Mouse (Mus musculus) MEL (cell line): ENCODE measurements at regions not wholly inside any gene's neighbourhood (a gene's known extent, or its start where the extent isn't known, plus 50 kb on each side); places are given as distances from the start of the nearest gene placed in this dataset.
"Not testable (repeated sequence)": the region's sequence is repeated elsewhere in the genome, so short reads cannot be mapped to it uniquely, and the experiment has no call there.

ENCODE experiments used
- DNase-seq: peaks from one replicate; pipeline ENCODE4 v3.0.0; 2011; ENCODE audit warnings: low read depth, low spot score
- H3K27ac ChIP-seq: 2 replicates; pipeline ENCODE4 v1.5.1; 2012; ENCODE audit warnings: low read depth, mild to moderate bottlenecking, control low read depth, low read length, moderate library complexity; ENCODE audit not compliant: control insufficient read depth
- H3K27me3 ChIP-seq, 2 experiments: fragments of 150-350 bp in 1 of 2; sonication (generic) in 1 of 2; 2 replicates each; pipeline ENCODE4 v1.6.1; 2012; ENCODE audit warnings: low read length in 2 of 2, mild to moderate bottlenecking in 2 of 2, improper control_type of control experiment in 1 of 2, moderate library complexity in 1 of 2; ENCODE audit not compliant: insufficient read depth in 2 of 2, control insufficient read depth in 1 of 2
- H3K36me3 ChIP-seq, 2 experiments: 2 replicates each; pipeline ENCODE4 v1.6.1; 2012 to 2014; ENCODE audit warnings: low read length in 2 of 2, improper control_type of control experiment in 1 of 2, inconsistent platforms in 1 of 2, mild to moderate bottlenecking in 1 of 2; ENCODE audit not compliant: insufficient read depth in 2 of 2, control insufficient read depth in 1 of 2
- H3K4me1 ChIP-seq, 2 experiments: fragments of 150-350 bp in 1 of 2; sonication (generic) in 1 of 2; 2 replicates each; pipeline ENCODE4 v1.6.1; 2012; ENCODE audit warnings: low read length in 2 of 2, improper control_type of control experiment in 1 of 2, mild to moderate bottlenecking in 1 of 2; ENCODE audit not compliant: insufficient read depth in 2 of 2, control insufficient read depth in 1 of 2
- H3K4me3 ChIP-seq, 2 experiments: fragments of 150-350 bp in 1 of 2; sonication (generic) in 1 of 2; 2 replicates each; pipeline ENCODE4 v1.5.1; 2012; ENCODE audit warnings: low read depth in 2 of 2, low read length in 2 of 2, mild to moderate bottlenecking in 2 of 2, moderate library complexity in 2 of 2, control low read depth in 1 of 2, improper control_type of control experiment in 1 of 2; ENCODE audit not compliant: control insufficient read depth in 1 of 2, insufficient read depth in 1 of 2
- H3K79me2 ChIP-seq: 2 replicates; pipeline ENCODE4 v1.6.1; 2012; ENCODE audit warnings: mild to moderate bottlenecking, low read length, moderate library complexity; ENCODE audit not compliant: control insufficient read depth, poor library complexity, insufficient read depth
- H3K9ac ChIP-seq: 2 replicates; pipeline ENCODE4 v1.6.1; 2012; ENCODE audit warnings: low read depth, mild to moderate bottlenecking, control low read depth, low read length, moderate library complexity; ENCODE audit not compliant: control insufficient read depth, poor library complexity, severe bottlenecking
- H3K9me3 ChIP-seq: fragments of 150-350 bp; sonication (generic); replicated peaks from 2 replicates; pipeline ENCODE4 v1.6.1; 2012; ENCODE audit warnings: mild to moderate bottlenecking, low read length, improper control_type of control experiment, moderate library complexity; ENCODE audit not compliant: insufficient read depth
- ELF1 ChIP-seq: IDR thresholded peaks from 2 replicates; pipeline ENCODE4 v1.6.1; 2014; ENCODE audit warnings: low read depth, mild to moderate bottlenecking, inconsistent platforms, low read length, improper control_type of control experiment, moderate library complexity
- ETS1 ChIP-seq: IDR thresholded peaks from 2 replicates; pipeline ENCODE4 v1.6.1; 2012; ENCODE audit warnings: low read depth, mild to moderate bottlenecking, inconsistent platforms, low read length, improper control_type of control experiment, moderate library complexity
- MAFK ChIP-seq: IDR thresholded peaks from 2 replicates; pipeline ENCODE4 v1.6.1; 2011; ENCODE audit warnings: low read depth, mild to moderate bottlenecking, low read length, improper control_type of control experiment, borderline replicate concordance
- NRF1 ChIP-seq: IDR thresholded peaks from 2 replicates; pipeline ENCODE4 v1.6.1; 2014; ENCODE audit warnings: low read depth, mild to moderate bottlenecking, inconsistent platforms, low read length, improper control_type of control experiment, moderate library complexity; ENCODE audit not compliant: poor library complexity, insufficient read depth, severe bottlenecking
- POLR2AphosphoS5 ChIP-seq: IDR thresholded peaks from 2 replicates; pipeline ENCODE4 v1.6.1; 2012; ENCODE audit warnings: low read depth, borderline replicate concordance, mild to moderate bottlenecking, inconsistent platforms, low read length, moderate library complexity, mixed read lengths
- RCOR1 ChIP-seq: IDR thresholded peaks from 2 replicates; pipeline ENCODE4 v1.6.1; 2012; ENCODE audit warnings: low read depth, mild to moderate bottlenecking, inconsistent platforms, low read length, improper control_type of control experiment
- TAL1 ChIP-seq: IDR thresholded peaks from 2 replicates; pipeline ENCODE4 v1.6.1; 2012; ENCODE audit warnings: mild to moderate bottlenecking, inconsistent platforms, low read length, moderate library complexity, mixed read lengths
- TCF12 ChIP-seq: IDR thresholded peaks from 2 replicates; pipeline ENCODE4 v1.6.1; 2014; ENCODE audit warnings: low read depth, mild to moderate bottlenecking, inconsistent platforms, low read length, improper control_type of control experiment, moderate library complexity
- UBTF ChIP-seq: IDR thresholded peaks from 2 replicates; pipeline ENCODE4 v1.6.1; 2012; ENCODE audit warnings: low read depth, mild to moderate bottlenecking, inconsistent platforms, low read length, improper control_type of control experiment, moderate library complexity, borderline replicate concordance; ENCODE audit not compliant: insufficient read depth

DNA sequence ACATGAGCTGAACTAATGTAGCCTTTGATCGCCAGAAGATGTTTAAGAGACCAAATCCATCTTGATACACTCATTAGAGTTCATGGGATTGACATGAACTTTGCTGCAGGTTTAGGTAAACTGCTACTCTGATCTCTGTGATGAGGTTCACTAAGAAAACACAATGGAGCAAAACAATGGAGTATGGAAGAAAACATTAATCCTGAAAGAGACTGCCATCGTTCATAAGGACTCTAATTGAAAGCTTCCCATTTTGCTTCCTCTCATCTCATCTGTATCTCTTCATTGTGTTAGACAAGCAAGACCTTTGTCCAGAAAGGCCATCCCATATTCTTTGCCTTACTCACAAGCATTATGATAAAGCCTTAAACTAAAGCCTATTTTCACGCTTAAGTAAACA lies 110.0 kb upstream of the Gm21293 start:
- no peaks in the 10 kb centered on the region for H3K36me3 ChIP-seq
- H3K79me2 ChIP-seq: no peaks in the 10 kb centered on the region
- TF ChIP-seq NRF1 (no peak), UBTF (no peak), ETS1 (no peak), MAFK (no peak), POLR2AphosphoS5 (no peak), ELF1 (no peak)
- DNase-seq: no peak
- H3K27ac ChIP-seq: no peak overlapping the region
- no peak overlapping the region for H3K4me3 ChIP-seq
- H3K4me1 ChIP-seq: no peaks in the 10 kb centered on the region
- no peaks in the 10 kb centered on the region for H3K27me3 ChIP-seq
- H3K9me3 ChIP-seq: no peaks in the 10 kb centered on the region
- H3K9ac ChIP-seq: no peak overlapping the region

DNA sequence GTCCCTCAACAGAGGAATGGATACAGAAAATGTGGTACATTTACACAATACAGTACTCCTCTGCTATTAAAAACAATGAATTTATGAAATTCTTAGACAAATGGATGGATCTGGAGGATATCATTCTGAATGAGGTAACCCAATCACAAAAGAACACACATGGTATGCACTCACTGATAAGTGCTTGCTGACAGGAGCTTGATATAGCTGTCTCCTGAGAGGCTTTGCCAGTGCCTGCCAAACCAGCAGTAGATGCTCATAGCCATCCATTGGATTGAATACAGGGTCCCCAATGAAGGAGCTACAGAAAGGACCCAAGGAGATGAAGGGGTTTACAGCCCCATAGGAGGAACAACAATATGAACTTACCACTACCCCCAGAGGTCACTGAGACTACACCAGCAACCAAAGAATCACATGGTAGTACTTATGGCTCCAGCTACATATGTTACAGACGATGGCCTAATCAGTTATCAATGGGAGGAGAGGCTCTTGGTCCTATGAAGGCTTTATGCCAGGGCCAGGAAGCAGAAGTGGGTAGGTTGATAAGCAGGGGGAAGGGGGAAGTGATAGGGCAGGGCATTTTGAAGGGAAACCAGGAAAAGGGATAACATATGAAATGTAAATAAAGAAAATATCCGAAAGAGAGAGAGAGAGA lies 100.9 kb upstream of the Gm21293 start:
- H3K4me1 ChIP-seq, H3K9me3 ChIP-seq, H3K9ac ChIP-seq, H3K27me3 ChIP-seq, H3K4me3 ChIP-seq, H3K79me2 ChIP-seq: not testable (repeated sequence)
- H3K36me3 ChIP-seq: peaks cover 0 to 10% of the 10 kb centered on the region in 2 experiments; a peak in 2 of 4 replicates
- H3K27ac ChIP-seq: peak overlapping the region; percentile 73; the same call in 1 of the 2 replicates
- TF ChIP-seq TCF12: 0 out of 2 replicates have a peak, but pooled peaks have one; percentile 22
- peak; percentile 66 for DNase-seq

DNA sequence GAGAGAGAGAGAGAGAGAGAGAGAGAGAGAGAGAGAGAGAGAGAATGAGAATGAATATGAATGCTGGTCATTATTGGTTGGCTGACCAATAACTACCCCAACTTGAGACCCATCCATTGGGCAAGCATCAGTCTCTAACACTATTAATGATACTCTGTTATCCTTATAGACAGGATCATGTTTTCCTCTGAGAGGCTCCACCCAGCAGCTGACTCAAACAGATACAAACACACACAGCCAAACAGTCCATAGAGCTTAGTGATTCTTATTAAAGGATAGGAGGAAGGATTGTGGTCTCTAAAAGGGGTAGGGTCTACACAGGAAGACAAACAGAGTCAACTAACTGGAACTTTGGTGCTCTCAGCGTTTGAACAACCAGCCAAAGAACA lies 100.4 kb upstream of the Gm21293 start:
- peak overlapping the region; percentile 73 for H3K27ac ChIP-seq
- no peaks in the 10 kb centered on the region for H3K79me2 ChIP-seq
- no peaks in the 10 kb centered on the region for H3K27me3 ChIP-seq
- H3K9me3 ChIP-seq: no peaks in the 10 kb centered on the region
- peaks cover 5 to 8% of the 10 kb centered on the region in 2 experiments; a peak in 3 of 4 replicates for H3K4me1 ChIP-seq
- TF ChIP-seq TAL1: 0 out of 2 replicates have a peak, but pooled peaks have one; percentile 3
- 0 out of 2 replicates have a peak, but pooled peaks have one; percentile 30 for TF ChIP-seq TCF12
- no peak for TF ChIP-seq RCOR1
- H3K9ac ChIP-seq: no peak overlapping the region
- peaks cover 0 to 10% of the 10 kb centered on the region in 2 experiments; a peak in 2 of 4 replicates for H3K36me3 ChIP-seq
- H3K4me3 ChIP-seq: no peak overlapping the region
- DNase-seq: peak; percentile 50
